Mouse (Mus musculus) liver, embryonic 14.5 days (tissue): ENCODE measurements around the gene Lsm8.

ENCODE experiments used
- CTCF ChIP-seq: IDR thresholded peaks from 2 replicates; pipeline ENCODE4 v1.5.1; 2016; ENCODE audit warnings: antibody characterized with exemption, low read depth, control low read depth
- EP300 ChIP-seq: IDR thresholded peaks from 2 replicates; pipeline ENCODE4 v1.6.1; 2016; ENCODE audit warnings: antibody characterized with exemption, low read depth

DNA sequence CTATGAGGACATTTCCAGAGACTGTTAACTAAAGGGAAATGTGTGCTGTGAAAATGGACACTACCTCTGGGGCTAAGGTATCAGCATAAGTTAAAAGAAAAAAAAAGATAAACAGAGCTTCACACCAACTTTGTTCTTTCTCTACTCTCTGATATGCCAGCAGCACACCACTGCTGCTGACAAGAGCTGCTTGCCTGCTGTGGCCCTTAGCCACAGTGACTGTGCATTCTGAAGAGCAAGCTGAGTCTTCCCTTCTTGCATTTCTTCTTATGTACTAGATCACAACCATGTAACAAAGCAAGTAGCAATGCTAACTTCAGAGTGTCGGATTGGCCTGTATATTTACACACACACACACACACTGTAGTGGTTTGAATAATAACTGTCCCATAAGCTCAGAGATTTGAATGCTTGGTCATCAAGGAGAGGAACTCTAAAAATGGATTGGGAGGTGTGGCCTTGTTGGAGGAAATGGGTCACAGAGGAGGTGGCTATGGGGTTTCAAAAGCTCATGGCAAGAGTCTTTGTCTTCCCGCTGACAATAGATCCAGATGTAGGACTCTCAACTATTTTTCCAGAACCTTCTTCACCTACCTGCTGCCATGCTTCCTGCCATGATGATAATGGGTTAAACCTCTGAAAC, 47.4 kb upstream of the Lsm8 start:
- TF ChIP-seq CTCF (no peak), EP300 (no peak)
